Mouse (Mus musculus) heart, postnatal 14 days (tissue): ENCODE data around the gene Banf2. TPM values are rescaled to one million over a fixed set of nuclear protein-coding genes. Genes with fewer than 3 reads are reported as not detected.
A peak's percentile ranks its signal among the peaks of the same experiment; 100 is the strongest.

ENCODE experiments used
- DNase-seq, 2 experiments: peaks; one replicate each; pipeline ENCODE4 v3.0.0; 2021 to 2022
- intact Hi-C: fragments of 180-260 bp; cut with DNase I; formaldehyde crosslinking; loops from one replicate; pipeline ENCODE4 v1.15.1; 2025
- long read RNA-seq, 2 experiments: library from polyadenylated mRNA; stranded (forward); transcript quantifications; one replicate each; pipeline ENCODE4 v2.0.0; 2021
- total RNA-seq, 2 experiments: library from RNA; stranded (reverse); gene quantifications; 2 replicates each; pipeline ENCODE4 v1.2.3; 2021

The Banf2 gene
- total RNA-seq, result not detected
- long read RNA-seq, experiment 1, result 0 reads
- long read RNA-seq, experiment 2, result 0 reads

DNA sequence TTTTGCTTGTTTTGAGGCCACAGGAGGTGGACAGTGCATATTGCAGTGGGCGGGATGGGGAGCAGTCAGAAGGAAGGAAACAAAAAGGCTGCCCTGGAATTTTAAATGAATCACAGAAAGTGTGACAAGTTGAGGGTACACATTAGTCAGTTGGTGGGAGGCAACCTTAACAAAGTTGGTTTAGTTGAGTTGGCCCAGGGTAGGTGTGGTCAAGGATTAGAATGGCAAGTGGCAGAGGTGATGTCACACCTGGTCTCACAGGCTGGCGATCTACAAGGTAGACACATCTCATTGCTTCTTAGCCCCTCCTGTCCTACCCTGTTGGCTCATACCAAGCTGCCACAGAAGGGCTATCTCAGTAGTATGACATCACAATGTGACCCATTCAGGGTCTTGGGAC lies at the start of gene Banf2:
Banf2 (plus strand) TSS at position 396 of the 400 bp plus-strand sequence.
- intact Hi-C loops, result no loop called here
- no peak for DNase-seq

DNA sequence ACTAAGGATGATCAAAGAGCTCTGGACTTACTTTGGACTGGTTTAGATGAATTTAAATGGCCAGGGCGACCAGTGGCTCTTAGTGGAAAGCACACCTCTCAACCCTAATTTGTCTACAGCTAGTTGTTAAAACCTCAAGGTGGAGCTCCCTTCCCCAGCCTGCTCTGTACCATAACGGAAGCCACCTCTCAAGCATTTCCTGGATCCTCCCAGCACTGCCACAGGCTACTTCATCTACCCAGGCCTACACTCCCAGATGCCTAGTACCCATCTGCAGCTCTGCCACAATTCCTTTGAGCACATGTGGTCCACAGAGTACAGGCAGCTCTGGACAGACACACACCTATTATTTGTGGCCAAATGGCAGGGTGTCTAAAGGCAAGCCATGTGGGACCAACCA lies 49.4 kb upstream of the Banf2 start:
- intact Hi-C loops, result no loop called here
- DNase-seq, result no peak

GRCm38 (mm10) chr2:143987485-143987884 lies 45.4 kb upstream of the Banf2 start:
- no peak for DNase-seq
- intact Hi-C loops, result no loop called here

GRCm38 (mm10) chr2:143988016-143988415 lies 44.8 kb upstream of the Banf2 start:
- no peak for DNase-seq
- intact Hi-C loops, result no loop called here

- intact Hi-C loops, result no loop called here
- peak in 1 of 2 experiments; percentile 33 for DNase-seq
Measured at GRCm38 (mm10) chr2:143990997-143991396, 41.9 kb upstream of the Banf2 start.

DNA sequence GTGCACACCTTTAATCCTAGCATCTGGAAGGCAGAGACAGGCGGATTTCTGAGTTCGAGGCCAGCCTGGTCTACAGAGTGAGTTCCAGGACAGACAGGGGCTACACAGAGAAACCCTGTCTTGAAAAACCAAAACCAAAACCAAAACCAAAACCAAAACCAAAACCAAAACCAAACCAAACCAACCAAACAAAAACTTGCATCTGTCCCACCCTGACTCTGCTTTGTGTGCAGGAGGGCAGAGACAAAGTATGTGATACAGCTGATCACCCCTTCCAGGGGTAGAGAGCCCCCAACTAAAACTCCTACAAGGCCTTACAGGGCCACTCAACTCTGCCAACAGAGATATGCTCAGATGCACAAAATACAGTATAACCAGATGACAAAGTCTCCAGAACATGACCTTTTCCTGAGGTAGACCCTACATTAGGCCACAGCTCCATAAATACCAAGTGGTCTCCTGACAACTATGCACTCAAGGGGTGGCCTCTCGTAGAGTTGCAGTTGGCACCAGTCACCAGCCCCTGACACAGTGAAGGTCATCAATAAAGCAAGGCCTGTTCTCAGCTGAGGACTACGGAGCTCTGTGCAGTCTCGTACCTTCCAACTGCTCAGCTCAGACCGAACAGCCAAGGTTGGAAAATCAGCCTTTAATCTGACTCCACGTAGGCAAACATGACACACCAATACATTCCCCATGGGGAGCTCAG lies 40.7 kb upstream of the Banf2 start:
- intact Hi-C loops, result no loop called here
- no peak for DNase-seq

DNA sequence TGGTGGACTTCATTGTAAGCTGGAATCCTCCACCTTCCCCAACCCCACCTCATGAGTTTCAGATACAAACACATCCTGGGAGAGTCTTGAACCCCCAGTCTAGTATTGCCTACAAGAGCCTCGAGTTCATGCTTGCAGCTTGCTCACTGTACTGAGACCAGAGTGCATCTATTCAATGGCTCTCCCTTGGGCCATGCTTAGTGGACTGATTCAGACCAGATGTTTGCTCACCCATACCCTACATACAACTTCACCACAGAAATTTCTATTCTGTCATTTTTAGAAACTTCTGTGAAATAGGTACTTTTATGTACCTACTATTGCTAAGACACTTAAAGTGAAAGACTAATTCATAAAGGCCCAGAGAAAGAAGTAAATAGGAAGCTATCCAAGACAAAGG lies 39.9 kb upstream of the Banf2 start:
- DNase-seq, result no peak
- intact Hi-C loops, result no loop called here

DNA sequence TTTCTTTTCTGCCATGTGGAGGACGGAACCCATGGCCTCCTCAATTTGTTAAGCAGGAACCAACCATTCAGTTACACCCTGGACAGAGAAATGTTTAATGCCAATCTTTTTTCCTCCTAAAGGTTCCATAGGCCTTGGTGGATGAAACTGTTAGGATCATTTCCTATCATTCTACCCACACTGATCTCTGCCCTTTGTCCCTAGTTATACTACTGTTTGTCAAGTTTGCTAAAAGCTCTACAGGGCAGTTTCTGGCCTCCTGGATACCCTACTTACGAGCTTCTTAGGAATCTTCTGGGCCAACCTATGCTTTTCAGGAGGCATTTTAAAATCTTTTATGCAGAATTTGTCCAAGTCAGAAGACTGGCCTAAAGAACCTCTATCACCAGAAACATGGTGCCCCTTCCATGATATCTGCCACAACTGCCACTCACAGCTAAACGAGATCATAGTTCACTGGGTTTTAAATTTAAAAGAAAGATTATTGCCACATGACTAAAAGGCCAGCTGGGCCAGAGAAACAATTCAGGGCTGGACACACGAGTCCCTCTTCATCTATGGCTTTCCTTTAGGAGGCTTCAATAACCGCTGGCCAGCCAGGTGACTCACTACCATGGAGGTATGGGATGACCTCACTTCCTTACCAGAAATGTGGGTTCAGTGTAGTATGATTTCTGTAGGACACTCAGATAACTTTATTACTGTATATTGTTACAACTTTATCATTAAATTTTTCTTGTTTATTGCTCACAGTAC lies 30.5 kb upstream of the Banf2 start:
- no peak for DNase-seq
- intact Hi-C loops, result loop anchor here (5.0 kb wide), 1 partner anchor 270 kb away; the partner anchor contains the start of genes Mgme1 and Snx5

DNA sequence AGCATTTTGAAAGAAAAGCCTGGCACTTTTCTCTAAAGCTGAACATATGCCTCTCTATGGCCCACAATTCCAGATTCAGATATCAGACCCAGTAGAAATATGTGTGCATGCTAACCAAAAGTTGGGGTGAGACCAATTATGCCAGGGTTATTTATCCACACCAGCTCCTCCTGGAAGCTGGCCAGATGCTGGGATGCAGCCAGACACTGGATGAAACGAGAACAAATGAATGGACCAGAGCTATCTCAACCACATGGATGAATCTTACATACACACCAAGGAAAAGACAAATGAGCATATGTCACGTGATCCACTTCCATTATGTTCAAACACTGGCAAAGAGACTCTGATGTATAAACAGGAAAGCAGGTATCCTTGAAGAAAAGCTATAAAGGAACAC lies 29.3 kb upstream of the Banf2 start:
- peak; percentile 39 to 60 for DNase-seq
- intact Hi-C loops, result loop anchor here (5.0 kb wide), 1 partner anchor 269 kb away; the partner anchor contains the start of genes Mgme1 and Snx5

DNA sequence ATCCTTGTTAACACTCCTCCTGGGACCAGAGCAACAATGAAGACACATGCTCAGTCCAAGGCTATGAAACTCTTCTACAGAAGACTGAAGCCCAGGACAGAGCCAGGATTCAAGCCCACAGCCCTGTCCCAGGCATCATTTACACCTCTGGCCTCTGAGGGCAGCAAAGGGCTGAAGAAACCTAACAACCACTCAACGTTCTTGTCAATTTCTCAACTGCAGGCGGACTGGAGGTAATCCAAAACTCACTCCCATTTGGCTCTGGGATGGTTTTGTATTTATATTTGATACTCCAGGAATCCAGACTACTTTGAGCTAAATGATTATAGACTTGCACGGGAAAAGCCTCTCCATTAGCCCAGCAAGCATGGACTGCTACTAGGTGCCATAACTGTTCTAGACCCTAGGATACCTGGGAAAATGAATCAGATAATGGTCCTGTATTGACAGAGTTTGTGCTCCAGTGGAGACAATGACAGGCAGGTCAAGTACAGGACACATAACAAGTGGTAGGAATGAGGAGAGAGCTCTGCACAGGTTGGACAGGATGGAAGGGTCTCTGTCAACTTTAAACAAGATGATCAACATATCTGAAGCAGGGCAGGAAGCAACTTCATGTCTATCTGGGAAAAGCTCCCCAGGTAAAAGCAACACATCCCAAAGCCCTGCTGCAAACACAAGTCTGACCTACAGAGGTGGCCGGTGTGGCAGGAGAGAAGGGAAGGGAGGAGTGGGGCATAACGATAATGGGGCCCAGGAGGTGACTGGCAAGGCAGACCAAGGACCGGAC lies 27.5 kb upstream of the Banf2 start:
- intact Hi-C loops, result loop anchor here (2.0 to 5.0 kb wide), 2 partner anchors 91 to 138 kb away; partner anchors contain the start of gene Dstn
- peak; percentile 39 to 58 for DNase-seq

- intact Hi-C loops, result loop anchor here (5.0 kb wide), 1 partner anchor 139 kb away; no protein-coding TSS in a partner anchor
- no peak for DNase-seq
Measured at GRCm38 (mm10) chr2:144006686-144007085, 26.2 kb upstream of the Banf2 start.

GRCm38 (mm10) chr2:144007211-144007610 lies 25.6 kb upstream of the Banf2 start:
- intact Hi-C loops, result loop anchor here (5.0 kb wide), 1 partner anchor 140 kb away; no protein-coding TSS in a partner anchor
- DNase-seq, result no peak

DNA sequence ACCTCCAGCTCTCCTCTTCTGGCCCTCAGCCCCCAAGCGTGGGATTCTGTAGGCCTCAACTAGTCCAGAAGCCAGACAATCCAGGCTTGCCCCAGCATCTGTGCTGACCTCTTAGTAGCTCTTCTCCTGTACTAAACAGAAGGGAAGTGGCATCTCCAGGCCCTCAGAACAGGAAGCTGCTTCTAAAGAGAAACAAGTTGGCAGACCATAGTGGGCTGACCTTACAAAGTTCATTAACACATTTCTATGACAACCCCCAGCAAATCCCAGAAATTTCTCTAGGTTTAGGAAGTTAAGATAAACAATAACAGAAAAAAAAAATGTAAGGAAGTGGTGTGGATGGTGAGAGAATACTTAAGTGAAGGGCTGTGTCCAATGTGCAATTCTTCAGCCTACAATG lies 23.8 kb upstream of the Banf2 start:
- intact Hi-C loops, result loop anchor here (2.0 to 5.0 kb wide), 2 partner anchors 142 to 208 kb away; no protein-coding TSS in a partner anchor
- DNase-seq, result no peak

DNA sequence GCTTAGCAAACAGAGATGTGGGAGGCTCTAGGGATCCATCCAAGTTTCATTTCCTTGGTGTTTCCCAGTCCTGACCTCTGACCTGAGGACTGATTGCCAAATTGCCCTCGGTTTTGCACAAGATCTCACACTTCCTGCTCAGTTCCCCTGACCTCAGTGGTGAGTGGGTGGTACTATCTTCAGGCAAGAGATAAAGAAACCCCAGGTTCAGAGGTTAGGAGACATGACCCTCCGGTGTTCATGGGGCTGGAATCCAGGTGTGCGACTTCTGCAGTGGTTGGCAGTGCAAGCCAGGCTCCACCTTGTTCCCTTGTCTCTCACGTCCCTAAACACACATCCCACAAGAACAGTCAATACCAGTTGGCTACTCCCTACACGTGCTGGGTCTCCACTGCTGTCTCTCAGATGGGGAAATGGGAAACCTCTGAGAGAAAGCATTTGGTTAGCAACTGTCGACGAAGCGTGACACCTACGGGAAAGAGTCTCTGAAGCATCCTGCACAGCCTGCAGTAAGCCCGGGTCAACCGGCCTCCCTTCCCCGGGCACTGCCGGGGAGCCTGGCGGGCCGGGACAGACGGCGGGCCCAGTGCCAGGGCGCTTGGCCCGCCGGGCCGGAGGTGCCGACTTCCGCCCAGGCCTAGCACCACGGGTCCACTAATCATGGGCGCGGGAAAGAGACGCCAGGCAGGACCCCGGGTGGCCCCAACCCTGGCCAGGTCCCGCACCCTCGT lies 23.1 kb upstream of the Banf2 start:
- intact Hi-C loops, result loop anchor here (1.0 to 10.0 kb wide), 5 partner anchors 77 to 278 kb away; no protein-coding TSS in a partner anchor

DNA sequence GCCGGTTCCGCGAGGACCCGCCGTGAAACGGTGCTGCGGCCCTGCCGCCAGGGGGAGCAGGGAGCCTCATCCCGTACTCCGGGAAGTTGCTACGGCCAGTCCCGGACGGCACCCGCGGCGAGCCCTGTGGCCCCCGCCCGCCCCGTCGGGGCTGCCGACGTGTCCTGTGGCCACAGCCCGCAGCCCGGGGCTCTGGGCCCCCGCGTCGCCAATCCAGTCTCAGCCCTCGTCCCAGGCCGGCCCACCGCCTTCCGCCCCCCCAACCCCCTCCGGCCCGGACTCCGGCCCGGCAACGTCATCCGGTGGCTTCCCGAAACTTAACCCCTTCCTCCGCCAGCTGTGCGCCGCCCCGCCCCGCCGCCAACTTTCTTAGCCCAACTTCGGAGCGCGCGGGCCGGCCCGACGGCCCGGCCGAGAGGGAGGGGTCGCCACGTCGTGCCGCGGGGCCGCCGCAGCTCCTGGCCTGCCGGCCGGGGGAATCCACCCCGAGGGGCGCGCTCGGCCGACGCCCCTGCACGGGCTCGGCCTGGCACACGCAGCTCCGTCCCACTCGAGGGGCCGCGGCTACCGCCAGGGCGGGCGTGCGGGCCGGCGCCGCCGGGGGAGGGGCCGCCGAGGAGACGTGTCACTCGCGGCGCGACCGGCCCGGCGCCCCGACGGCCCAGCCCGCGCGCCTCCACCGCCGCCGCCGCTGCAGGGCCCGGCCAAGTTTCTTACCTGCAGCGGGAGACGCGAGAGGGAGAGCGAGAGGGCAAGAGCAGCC lies 22.4 kb upstream of the Banf2 start:
- intact Hi-C loops, result loop anchor here (1.0 to 10.0 kb wide), 3 partner anchors 76 to 277 kb away; no protein-coding TSS in a partner anchor
- peak; percentile 90 to 91 for DNase-seq

More for the DNA sequence above, 23.1 kb upstream of the Banf2 start:
- DNase-seq, result peak; percentile 38 to 57

DNA sequence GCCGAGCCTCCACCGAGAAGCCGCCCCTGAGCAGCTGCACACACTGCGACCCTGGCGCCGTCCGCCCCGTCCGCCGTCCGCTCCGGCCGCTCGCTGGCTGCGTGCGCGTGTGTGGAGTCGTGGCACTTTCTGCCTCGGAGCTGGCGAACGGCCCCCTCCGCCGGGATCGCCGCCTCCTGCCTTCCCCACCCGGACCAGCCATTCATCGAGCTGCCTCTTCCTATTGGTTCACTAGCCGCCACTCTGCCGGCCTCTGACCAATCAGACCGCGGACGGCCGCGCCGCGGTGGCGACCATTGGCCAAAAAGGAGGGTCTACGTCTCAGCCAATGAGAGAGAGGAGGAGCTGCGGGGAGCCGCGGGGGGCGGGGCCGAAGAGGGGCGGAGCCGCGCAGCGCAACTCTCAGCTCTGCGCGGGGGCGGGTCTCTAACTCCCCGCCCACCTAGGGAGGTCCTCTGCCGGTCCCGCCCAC lies 21.7 kb upstream of the Banf2 start, which contains the start of gene Rrbp1:
Rrbp1 (minus strand) TSS at position 184 of the 472 bp plus-strand sequence.
- intact Hi-C loops, result loop anchor here (5.0 to 10.0 kb wide), 2 partner anchors 154 to 276 kb away; no protein-coding TSS in a partner anchor
- peak; percentile 98 to 99 for DNase-seq

GRCm38 (mm10) chr2:144014051-144014450 lies 18.8 kb upstream of the Banf2 start:
- no peak for DNase-seq
- intact Hi-C loops, result loop anchor here (5.0 to 10.0 kb wide), 2 partner anchors 151 to 273 kb away; no protein-coding TSS in a partner anchor

DNA sequence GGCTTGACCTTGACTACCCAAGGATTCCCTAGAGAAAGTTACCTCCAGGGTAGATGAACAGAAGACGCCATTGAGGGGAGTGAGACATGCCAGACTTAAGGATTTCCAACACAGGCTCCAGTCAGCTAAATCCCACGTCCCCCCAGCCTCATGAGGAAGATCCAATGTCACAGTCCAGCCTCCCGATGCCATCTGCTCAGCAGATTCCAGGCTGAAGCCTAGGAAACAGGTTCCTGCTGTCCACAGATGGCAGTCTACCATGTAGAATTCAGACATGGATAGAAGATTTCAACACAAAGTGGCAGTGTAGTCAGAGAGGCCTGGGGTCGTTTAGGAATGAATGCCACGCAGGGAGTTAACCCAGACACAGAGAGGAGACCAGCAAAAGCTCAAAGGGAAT lies 18.4 kb upstream of the Banf2 start:
- DNase-seq, result no peak
- intact Hi-C loops, result loop anchor here (5.0 to 10.0 kb wide), 2 partner anchors 150 to 273 kb away; no protein-coding TSS in a partner anchor
